Mouse (Mus musculus) olfactory bulb, adult 2 months (tissue): ENCODE data around the gene B3gnt7.

Experiments used
- CTCF ChIP-seq: fragments of 200-500 bp; IDR thresholded peaks from 2 replicates; pipeline ENCODE4 v1.5.1; 2012; ENCODE audit warnings: low read depth, mild to moderate bottlenecking, low read length, moderate library complexity; ENCODE audit not compliant: insufficient read depth
- POLR2A ChIP-seq: fragments of 200-500 bp; IDR thresholded peaks from 2 replicates; pipeline ENCODE4 v1.6.1; 2012; ENCODE audit warnings: mild to moderate bottlenecking, low read depth, low read length, moderate library complexity; ENCODE audit not compliant: insufficient read depth

GRCm38 (mm10) chr1:86336330-86336729 is 33.7 kb downstream of the B3gnt7 start:
- no peak for TF ChIP-seq POLR2A
- no peak for TF ChIP-seq CTCF
